Comparison of ENCODE assay signal across 8 mouse cellular contexts in genomic region chr1:106758734-106759571, GRCm38 (mm10). TPM values are rescaled to one million over a fixed set of nuclear protein-coding genes. Genes with fewer than 3 reads are reported as not detected.
DNase-seq lines count a peak whose midpoint lies in the region; ATAC-seq and TF ChIP-seq lines count a peak whose summit lies in the region.

No protein-coding gene starts in this region.

- H3K9me3 ChIP-seq in kidney, postnatal 0 days (replicated peaks; ENCODE audit: low read length), result no peaks in the 10 kb centered on the region
- no peaks in the 10 kb centered on the region for H3K9me3 ChIP-seq in liver, embryonic 15.5 days (replicated peaks)
- no peaks in the 10 kb centered on the region for H3K9me3 ChIP-seq in neural tube, embryonic 12.5 days

- DNase-seq in 3T3-L1 (ENCODE audit: low read depth, low spot score) (peak; percentile 75), MEL-GATA-1-ER (ENCODE audit: extremely low read depth, low read depth) (peak; percentile 46)
- DNase-seq in embryo, embryonic 10 days (ENCODE audit: low spot score), result peak; percentile 17
- peak; percentile 17 for DNase-seq in gastrocnemius, postnatal 14 days
- peak; percentile 59 for DNase-seq in kidney, postnatal 0 days (ENCODE audit: low spot score)
- peak; percentile 22 to 30 for DNase-seq in thymus, adult 18-20 months

- H3K9ac ChIP-seq in kidney, postnatal 0 days (ENCODE audit: low read depth, low read length), result peak overlapping the region; percentile 74
- peak overlapping the region; percentile 74 for H3K9ac ChIP-seq in liver, embryonic 15.5 days
- H3K9ac ChIP-seq in neural tube, embryonic 12.5 days, result peak overlapping the region; percentile 58

- peaks cover 5% of the 10 kb centered on the region; the same call in 1 of the 2 replicates for H3K36me3 ChIP-seq in kidney, postnatal 0 days (ENCODE audit: insufficient read depth, low read length)
- no peaks in the 10 kb centered on the region for H3K36me3 ChIP-seq in liver, embryonic 15.5 days (replicated peaks)
- 0 out of 2 replicates have a peak, but pooled peaks cover 5% of the 10 kb centered on the region for H3K36me3 ChIP-seq in neural tube, embryonic 12.5 days

- no peaks in the 10 kb centered on the region for H3K27me3 ChIP-seq in kidney, postnatal 0 days (ENCODE audit: insufficient read depth, low read length)
- H3K27me3 ChIP-seq in liver, embryonic 15.5 days, result no peaks in the 10 kb centered on the region
- no peaks in the 10 kb centered on the region for H3K27me3 ChIP-seq in neural tube, embryonic 12.5 days (replicated peaks)

- TF ChIP-seq CTCF in kidney, postnatal 0 days (IDR thresholded peaks at IDR 0.05; ENCODE audit: low read depth), result no peak

- peaks cover 16% of the 10 kb centered on the region for H3K4me1 ChIP-seq in kidney, postnatal 0 days (replicated peaks; ENCODE audit: insufficient read depth, low read length)
- peaks cover 24% of the 10 kb centered on the region for H3K4me1 ChIP-seq in liver, embryonic 15.5 days (replicated peaks)
- H3K4me1 ChIP-seq in neural tube, embryonic 12.5 days, result peaks cover 11% of the 10 kb centered on the region

- WGBS in kidney, postnatal 0 days, result 1% methylated on average over 34 of the region's 34 CpGs
- WGBS in liver, embryonic 15.5 days (ENCODE audit: insufficient replicate concordance), result under 1% methylated on average over 34 of the region's 34 CpGs
- 3% methylated on average over 34 of the region's 34 CpGs for WGBS in neural tube, embryonic 12.5 days

- peak overlapping the region; percentile 99 for H3K4me2 ChIP-seq in kidney, postnatal 0 days (ENCODE audit: low read length)
- peak overlapping the region; percentile 99 for H3K4me2 ChIP-seq in liver, embryonic 15.5 days
- peak overlapping the region; percentile 76 for H3K4me2 ChIP-seq in neural tube, embryonic 12.5 days (replicated peaks)

- peak; percentile 69 for ATAC-seq in kidney, postnatal 0 days (replicated peaks; ENCODE audit: low FRiP score, low read depth)
- peak; percentile 70 for ATAC-seq in liver, embryonic 15.5 days (ENCODE audit: insufficient read depth)
- ATAC-seq in neural tube, embryonic 12.5 days (ENCODE audit: low FRiP score, low read depth), result peak; percentile 36

- peak overlapping the region; percentile 69 for H3K4me3 ChIP-seq in kidney, postnatal 0 days (replicated peaks; ENCODE audit: low read depth, low read length)
- H3K4me3 ChIP-seq in liver, embryonic 15.5 days (replicated peaks), result peak overlapping the region; percentile 73
- peak overlapping the region; percentile 53 for H3K4me3 ChIP-seq in neural tube, embryonic 12.5 days

- intact Hi-C loops in gastrocnemius, postnatal 14 days (cut with DNase I; ENCODE audit: low total_unique reads), result no loop called here

- peak overlapping the region; percentile 94 for H3K27ac ChIP-seq in kidney, postnatal 0 days
- H3K27ac ChIP-seq in liver, embryonic 15.5 days (replicated peaks), result peak overlapping the region; percentile 90
- no peak overlapping the region for H3K27ac ChIP-seq in neural tube, embryonic 12.5 days

RNA-seq across cellular contexts. Expression of gene Kdsr, which starts 0.6 kb away (rescaled TPM):
- total RNA-seq in gastrocnemius, postnatal 14 days (2021), result 1 to 10 TPM; 4.5 to 5.9 TPM
- polyA plus RNA-seq in kidney, postnatal 0 days (2015; fragmentation: Nextera tagmentation; extraction: Ambion mirVana), result 13.1 and 13.2 TPM in 2 replicates
- polyA plus RNA-seq in liver, embryonic 15.5 days (2015; fragmentation: Nextera tagmentation; extraction: Ambion mirVana), result 3.0 and 3.7 TPM in 2 replicates
- polyA plus RNA-seq in neural tube, embryonic 12.5 days (2016; fragmentation: Nextera tagmentation; extraction: Ambion mirVana), result 8.3 and 8.7 TPM in 2 replicates

RNA-seq across cellular contexts. Expression of gene Vps4b, which starts 37.6 kb away (rescaled TPM):
- 10 to 100 TPM; 21.7 to 24.0 TPM for total RNA-seq in gastrocnemius, postnatal 14 days (2021)
- 67.3 and 75.7 TPM in 2 replicates for polyA plus RNA-seq in kidney, postnatal 0 days (2015; fragmentation: Nextera tagmentation; extraction: Ambion mirVana)
- 18.3 and 21.3 TPM in 2 replicates for polyA plus RNA-seq in liver, embryonic 15.5 days (2015; fragmentation: Nextera tagmentation; extraction: Ambion mirVana)
- polyA plus RNA-seq in neural tube, embryonic 12.5 days (2016; fragmentation: Nextera tagmentation; extraction: Ambion mirVana), result 76.7 and 77.4 TPM in 2 replicates

RNA-seq across cellular contexts. Expression of gene Bcl2, which starts 44.9 kb away (rescaled TPM):
- 1 to 10 TPM; 3.4 to 3.6 TPM for total RNA-seq in gastrocnemius, postnatal 14 days (2021)
- 11.7 and 13.4 TPM in 2 replicates for polyA plus RNA-seq in kidney, postnatal 0 days (2015; fragmentation: Nextera tagmentation; extraction: Ambion mirVana)
- polyA plus RNA-seq in liver, embryonic 15.5 days (2015; fragmentation: Nextera tagmentation; extraction: Ambion mirVana), result 0.84 TPM in 2 replicates
- polyA plus RNA-seq in neural tube, embryonic 12.5 days (2016; fragmentation: Nextera tagmentation; extraction: Ambion mirVana), result 10.4 and 11.5 TPM in 2 replicates

Comparison
In these comparisons a context has a peak if more than half of its experiments do, and no peak if none do; other contexts are left out.
1. DNase-seq: peak in every context shown above with its lines; median percentile 75 in 3T3-L1; 59 in kidney, postnatal 0 days; 46 in MEL-GATA-1-ER; 26 in thymus, adult 18-20 months; 17 in embryo, embryonic 10 days; 17 in gastrocnemius, postnatal 14 days.